Mouse (Mus musculus) intestine, embryonic 15.5 days (tissue): ENCODE measurements around the gene Sp2. TPM values are rescaled to one million over a fixed set of nuclear protein-coding genes. Genes with fewer than 3 reads are reported as not detected.

Source experiments
- ATAC-seq: fragments of 200-750 bp; cut with Nextera tagmentation; 2 replicates; pipeline ENCODE4 v1.8.0; 2017; ENCODE audit warnings: moderate TSS enrichment, moderate library complexity
- H3K27ac ChIP-seq: fragments of 300-500 bp; sonication (generic); 2 replicates; pipeline ENCODE4 v1.5.1; 2015; ENCODE audit warnings: mild to moderate bottlenecking, inconsistent platforms
- H3K27me3 ChIP-seq: fragments of 300-500 bp; sonication (generic); replicated peaks from 2 replicates; pipeline ENCODE4 v1.6.1; 2015; ENCODE audit warnings: inconsistent platforms
- H3K36me3 ChIP-seq: fragments of 300-500 bp; sonication (generic); 2 replicates; pipeline ENCODE4 v1.6.1; 2015; ENCODE audit warnings: inconsistent platforms
- H3K4me1 ChIP-seq: fragments of 300-500 bp; sonication (generic); replicated peaks from 2 replicates; pipeline ENCODE4 v1.6.1; 2015; ENCODE audit warnings: inconsistent platforms
- H3K4me2 ChIP-seq: fragments of 300-500 bp; sonication (generic); replicated peaks from 2 replicates; pipeline ENCODE4 v1.6.1; 2015; ENCODE audit warnings: mild to moderate bottlenecking, inconsistent platforms
- H3K4me3 ChIP-seq: fragments of 300-500 bp; sonication (generic); replicated peaks from 2 replicates; pipeline ENCODE4 v1.5.1; 2015; ENCODE audit warnings: inconsistent platforms
- H3K9ac ChIP-seq: fragments of 300-500 bp; sonication (generic); 2 replicates; pipeline ENCODE4 v1.6.1; 2015; ENCODE audit warnings: inconsistent platforms
- H3K9me3 ChIP-seq: fragments of 300-500 bp; sonication (generic); 2 replicates; pipeline ENCODE4 v1.6.1; 2016; ENCODE audit warnings: inconsistent platforms
- WGBS: fragments of 180-500 bp; shearing (Covaris S2); methylation state at CpG from one replicate; pipeline ENCODE4 v1.1.7; 2015; 5-methylcytosine and 5-hydroxymethylcytosine counted together
- polyA plus RNA-seq: library from polyadenylated mRNA; unstranded; fragments of >200 nt; fragmentation: Nextera tagmentation; extraction: Ambion mirVana; gene quantifications from 2 replicates; pipeline ENCODE4 v1.2.1, GENCODE M21; 2015

The Sp2 gene
- polyA plus RNA-seq, 1 experiment from 2014 or later: 15.1 TPM

- H3K4me1 ChIP-seq: peaks cover 40% of the 10 kb centered on the region
- H3K4me2 ChIP-seq: peak overlapping the region; percentile 79
- H3K36me3 ChIP-seq: no peaks in the 10 kb centered on the region
- no peaks in the 10 kb centered on the region for H3K9me3 ChIP-seq
- H3K27ac ChIP-seq: no peak overlapping the region
- WGBS: 1% methylated on average over 36 of the region's 36 CpGs
- H3K27me3 ChIP-seq: peaks cover 71% of the 10 kb centered on the region
- no peak overlapping the region for H3K9ac ChIP-seq
- ATAC-seq: no peak
- H3K4me3 ChIP-seq: peak overlapping the region; percentile 37
Measured at GRCm38 (mm10) chr11:97017696-97018582, 35.2 kb upstream of the Sp2 start.

DNA sequence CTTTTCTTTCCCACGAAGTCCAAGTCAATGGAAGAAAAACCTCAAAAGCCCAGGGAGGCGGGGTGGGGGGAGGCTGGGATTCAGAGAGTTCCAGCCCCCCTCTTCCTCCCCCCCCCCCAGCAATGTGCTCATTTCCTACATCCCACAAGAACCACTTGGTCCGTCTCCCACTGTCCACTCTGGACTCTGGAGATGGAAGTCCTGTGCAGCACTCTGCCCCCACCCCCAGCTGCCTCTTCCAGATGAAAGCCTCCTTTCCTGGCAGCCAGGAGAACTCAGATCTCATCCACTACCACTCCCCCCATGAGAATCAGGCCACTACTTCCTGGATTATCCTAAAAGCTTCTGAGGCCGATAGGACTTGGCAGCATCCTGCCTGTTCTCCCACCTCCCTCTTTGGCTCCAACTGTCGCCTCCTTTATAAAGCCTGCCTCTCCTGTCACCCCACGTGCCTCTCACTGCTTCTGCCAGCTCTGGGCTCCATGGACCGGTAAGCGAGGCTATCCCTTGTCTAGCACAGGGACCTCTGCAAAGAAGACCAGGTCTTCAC lies 30.4 kb upstream of the Sp2 start, which contains the start of gene Sp6:
Gene Sp6, plus strand, starts transcription at position 274 of the 550 bp plus-strand sequence.
- no peaks in the 10 kb centered on the region for H3K36me3 ChIP-seq
- H3K4me1 ChIP-seq: peaks cover 10% of the 10 kb centered on the region
- WGBS: 21% methylated on average over 8 of the region's 8 CpGs
- H3K27ac ChIP-seq: no peak within 1 kb of the TSS
- H3K4me2 ChIP-seq: no peak within 1 kb of the TSS
- ATAC-seq: no peak
- H3K27me3 ChIP-seq: peaks cover 41% of the 10 kb centered on the region
- no peaks in the 10 kb centered on the region for H3K9me3 ChIP-seq
- no peak within 1 kb of the TSS for H3K4me3 ChIP-seq
- H3K9ac ChIP-seq: no peak within 1 kb of the TSS

GRCm38 (mm10) chr11:97009198-97009790 lies 26.5 kb upstream of the Sp2 start:
- Histone ChIP-seq H3K4me1 (0 out of 2 replicates have a peak, but pooled peaks cover 3% of the 10 kb centered on the region), H3K4me2 (no peak overlapping the region), H3K9ac (no peak overlapping the region), H3K27me3 (peaks cover 22% of the 10 kb centered on the region), H3K36me3 (no peaks in the 10 kb centered on the region), H3K9me3 (no peaks in the 10 kb centered on the region), H3K27ac (no peak overlapping the region), H3K4me3 (no peak overlapping the region)
- no peak for ATAC-seq
- WGBS: 46% methylated on average over 8 of the region's 8 CpGs

DNA sequence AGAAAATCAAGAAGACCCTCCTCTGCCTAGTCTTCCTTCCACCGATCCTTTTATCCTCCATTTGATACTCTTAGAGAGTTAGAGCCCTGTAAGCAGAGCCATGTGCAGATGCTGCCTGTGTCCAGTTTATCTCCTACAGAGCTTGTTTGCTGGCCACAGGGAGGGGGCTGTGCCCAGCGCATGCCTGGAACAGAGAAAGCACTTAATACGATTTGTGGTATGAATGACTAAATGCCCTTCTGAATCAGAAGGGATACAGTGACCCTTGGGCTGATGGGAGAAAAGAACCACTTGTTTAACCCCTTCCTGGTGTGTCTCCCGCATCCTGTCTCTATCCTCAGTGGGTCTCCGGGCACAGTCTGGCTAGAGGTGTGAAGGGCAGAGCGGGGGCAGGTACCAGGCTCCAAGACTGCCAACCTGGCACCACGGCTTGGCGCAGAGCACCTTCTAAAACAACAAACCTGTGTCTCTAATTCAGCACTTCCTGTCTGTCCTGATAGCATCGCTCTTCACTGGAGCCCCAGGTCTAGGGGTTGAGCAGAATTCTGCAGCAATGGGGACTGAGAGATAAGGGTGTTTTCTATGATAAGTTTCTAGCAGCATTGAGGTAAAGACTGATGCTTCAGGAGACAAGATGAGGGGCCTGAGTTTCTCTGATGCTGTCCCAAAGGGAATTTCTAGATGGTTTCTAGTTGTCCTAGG lies 24.5 kb upstream of the Sp2 start:
- H3K4me2 ChIP-seq: no peak overlapping the region
- 57% methylated on average over 9 of the region's 9 CpGs for WGBS
- H3K9ac ChIP-seq: no peak overlapping the region
- no peak overlapping the region for H3K27ac ChIP-seq
- no peaks in the 10 kb centered on the region for H3K9me3 ChIP-seq
- no peak overlapping the region for H3K4me3 ChIP-seq
- no peaks in the 10 kb centered on the region for H3K4me1 ChIP-seq
- peaks cover 22% of the 10 kb centered on the region for H3K27me3 ChIP-seq
- no peak for ATAC-seq
- H3K36me3 ChIP-seq: no peaks in the 10 kb centered on the region

DNA sequence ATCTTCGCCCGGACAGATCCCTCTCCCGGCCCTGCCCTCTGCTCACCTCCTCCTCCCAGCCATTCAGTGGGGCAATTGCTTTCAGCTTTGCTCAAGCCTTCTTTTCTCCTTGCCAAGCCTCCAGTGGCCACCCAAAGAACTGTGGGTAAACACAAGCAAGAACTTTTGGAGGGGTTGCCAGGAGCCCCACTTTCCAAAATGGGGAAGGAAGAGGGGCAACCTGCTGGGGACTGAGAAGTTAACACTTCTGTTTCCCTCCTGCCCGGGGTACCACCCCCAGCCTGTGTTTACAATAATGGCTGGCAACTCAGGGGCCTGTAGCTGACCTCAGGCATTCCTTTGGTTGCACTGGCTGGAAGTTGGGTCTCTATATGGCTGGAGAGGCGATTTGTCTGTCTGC lies 20.4 kb upstream of the Sp2 start:
- ATAC-seq: no peak
- 29% methylated on average over 5 of the region's 5 CpGs for WGBS
- Histone ChIP-seq H3K36me3 (no peaks in the 10 kb centered on the region), H3K9me3 (no peaks in the 10 kb centered on the region), H3K9ac (no peak overlapping the region), H3K27me3 (peaks cover 7% of the 10 kb centered on the region), H3K4me2 (no peak overlapping the region), H3K4me3 (no peak overlapping the region), H3K4me1 (no peaks in the 10 kb centered on the region), H3K27ac (no peak overlapping the region)

DNA sequence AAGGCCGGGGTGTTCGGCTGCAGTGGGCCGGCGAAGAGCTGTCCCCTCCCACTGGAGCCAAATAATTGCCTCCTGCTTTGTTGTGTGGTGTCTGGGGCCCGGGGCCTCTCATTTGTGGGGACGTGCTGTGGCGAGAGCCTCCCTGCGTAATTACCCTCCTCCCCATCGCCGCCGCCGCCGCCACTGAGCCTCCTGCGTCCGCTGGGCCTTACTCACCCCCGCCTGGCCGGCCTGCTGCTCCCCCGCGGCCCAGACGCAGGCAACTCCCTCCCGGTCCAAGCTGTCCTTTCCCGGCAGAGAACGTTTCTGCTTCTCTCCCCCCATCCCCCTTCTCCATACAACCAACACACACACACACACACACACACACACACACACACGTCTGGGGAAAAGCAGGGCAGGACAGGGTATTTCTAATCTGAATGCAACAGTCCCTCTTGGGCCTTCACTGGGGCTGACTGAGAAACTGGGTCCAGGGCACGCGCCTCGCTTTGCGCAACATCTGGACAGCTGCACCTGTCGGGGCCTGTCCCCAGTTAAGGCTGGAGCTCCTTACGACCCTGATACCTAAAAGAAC lies 14.7 kb upstream of the Sp2 start:
- peak overlapping the region; percentile 75 for H3K4me2 ChIP-seq
- peak overlapping the region; percentile 48 for H3K9ac ChIP-seq
- no peak overlapping the region for H3K27ac ChIP-seq
- H3K36me3 ChIP-seq: no peaks in the 10 kb centered on the region
- H3K4me1 ChIP-seq: peaks cover 23% of the 10 kb centered on the region
- H3K27me3 ChIP-seq: peaks cover 4% of the 10 kb centered on the region
- 10% methylated on average over 30 of the region's 30 CpGs for WGBS
- peak; percentile 50 for ATAC-seq
- H3K9me3 ChIP-seq: no peaks in the 10 kb centered on the region
- H3K4me3 ChIP-seq: peak overlapping the region; percentile 29

DNA sequence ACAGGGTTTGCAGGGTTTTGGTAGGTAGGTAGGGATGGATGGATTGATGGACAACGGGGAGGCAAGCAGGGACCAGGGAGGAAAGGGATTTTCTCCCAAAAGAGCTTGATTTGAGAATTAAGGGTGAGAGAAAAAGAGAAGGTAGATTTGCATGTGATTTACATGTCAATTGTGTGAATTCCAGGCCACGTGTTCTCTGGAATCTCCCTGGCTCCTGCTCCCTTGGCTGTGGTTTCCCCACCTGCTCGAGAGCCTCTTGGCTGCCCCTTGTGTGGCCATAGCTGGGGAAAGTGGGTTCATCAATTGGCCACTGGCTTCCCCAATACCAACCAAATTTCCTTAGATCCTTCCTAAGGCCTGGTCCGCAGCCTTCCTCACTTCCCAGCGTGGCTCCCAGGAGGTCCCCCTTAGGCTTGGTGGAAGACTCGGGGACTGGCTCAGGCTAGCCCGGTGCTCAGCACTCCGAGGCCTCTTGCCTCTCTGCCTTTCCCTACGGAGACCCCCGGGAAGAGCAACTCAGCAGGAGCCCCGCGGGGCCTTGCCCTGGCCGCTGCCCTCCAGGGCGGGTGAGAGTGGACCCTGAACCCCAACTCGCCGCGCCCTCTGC lies 14.1 kb upstream of the Sp2 start:
- no peak overlapping the region for H3K27ac ChIP-seq
- H3K9ac ChIP-seq: peak overlapping the region; percentile 48
- ATAC-seq: peak; percentile 51; the same call in 1 of the 2 replicates
- H3K4me3 ChIP-seq: peak overlapping the region; percentile 29
- peaks cover 4% of the 10 kb centered on the region for H3K27me3 ChIP-seq
- 29% methylated on average over 17 of the region's 17 CpGs for whole genome bisulfite sequencing
- H3K4me2 ChIP-seq: peak overlapping the region; percentile 75
- H3K36me3 ChIP-seq: no peaks in the 10 kb centered on the region
- no peaks in the 10 kb centered on the region for H3K9me3 ChIP-seq
- H3K4me1 ChIP-seq: peaks cover 28% of the 10 kb centered on the region

- no peak overlapping the region for H3K4me3 ChIP-seq
- H3K4me2 ChIP-seq: no peak overlapping the region
- no peaks in the 10 kb centered on the region for H3K9me3 ChIP-seq
- ATAC-seq: no peak
- 79% methylated on average over 15 of the region's 15 CpGs for WGBS
- H3K36me3 ChIP-seq: no peaks in the 10 kb centered on the region
- H3K9ac ChIP-seq: no peak overlapping the region
- peaks cover 4% of the 10 kb centered on the region for H3K27me3 ChIP-seq
- H3K27ac ChIP-seq: no peak overlapping the region
- peaks cover 28% of the 10 kb centered on the region for H3K4me1 ChIP-seq
Measured at GRCm38 (mm10) chr11:96995836-96996772, 13.3 kb upstream of the Sp2 start.

DNA sequence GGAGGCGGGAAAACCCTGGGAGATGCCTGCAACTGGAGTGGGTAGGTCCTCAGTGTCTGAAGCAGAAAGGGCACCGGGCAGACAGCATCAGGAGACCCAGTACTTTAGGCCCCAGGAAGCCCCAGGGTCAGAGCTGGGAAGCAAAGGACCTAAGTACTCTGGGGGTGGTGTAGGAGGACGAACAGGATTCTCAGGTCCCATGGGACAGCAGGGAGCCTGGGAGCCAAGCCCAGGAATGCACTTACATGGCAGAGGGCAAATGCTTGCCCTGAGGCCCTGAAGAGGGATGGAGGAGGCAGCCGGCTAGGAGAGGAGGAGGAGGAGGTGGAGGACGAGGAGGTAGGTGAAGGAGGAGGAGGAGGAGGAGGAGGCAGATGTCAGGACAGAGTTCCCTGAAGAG lies 12.3 kb upstream of the Sp2 start:
- peaks cover 4% of the 10 kb centered on the region for H3K27me3 ChIP-seq
- H3K27ac ChIP-seq: no peak overlapping the region
- no peak overlapping the region for H3K4me2 ChIP-seq
- no peaks in the 10 kb centered on the region for H3K36me3 ChIP-seq
- H3K9ac ChIP-seq: no peak overlapping the region
- 45% methylated on average over 5 of the region's 5 CpGs for WGBS
- no peak overlapping the region for H3K4me3 ChIP-seq
- ATAC-seq: no peak
- H3K4me1 ChIP-seq: peaks cover 28% of the 10 kb centered on the region
- H3K9me3 ChIP-seq: no peaks in the 10 kb centered on the region

- Histone ChIP-seq H3K4me3 (no peak overlapping the region), H3K27ac (peak overlapping the region; percentile 61), H3K27me3 (0 out of 2 replicates have a peak, but pooled peaks cover 4% of the 10 kb centered on the region), H3K9me3 (no peaks in the 10 kb centered on the region), H3K4me2 (no peak overlapping the region), H3K4me1 (peaks cover 36% of the 10 kb centered on the region), H3K36me3 (no peaks in the 10 kb centered on the region), H3K9ac (no peak overlapping the region)
- peak; percentile 50 for ATAC-seq
- WGBS: 25% methylated on average over 8 of the region's 8 CpGs
Measured at GRCm38 (mm10) chr11:96992722-96993311, 10.1 kb upstream of the Sp2 start.
